Mouse (Mus musculus) urinary bladder, postnatal 14 days (tissue): Measurements from ENCODE around the gene Rdh16f2.
"Not testable (repeated sequence)": the region's sequence is repeated elsewhere in the genome, so short reads cannot be mapped to it uniquely, and the experiment has no call there.

Experiments used
- DNase-seq: peaks from one replicate; pipeline ENCODE4 v3.0.0; 2021; ENCODE audit warnings: low spot score

The Rdh16f2 gene

DNA sequence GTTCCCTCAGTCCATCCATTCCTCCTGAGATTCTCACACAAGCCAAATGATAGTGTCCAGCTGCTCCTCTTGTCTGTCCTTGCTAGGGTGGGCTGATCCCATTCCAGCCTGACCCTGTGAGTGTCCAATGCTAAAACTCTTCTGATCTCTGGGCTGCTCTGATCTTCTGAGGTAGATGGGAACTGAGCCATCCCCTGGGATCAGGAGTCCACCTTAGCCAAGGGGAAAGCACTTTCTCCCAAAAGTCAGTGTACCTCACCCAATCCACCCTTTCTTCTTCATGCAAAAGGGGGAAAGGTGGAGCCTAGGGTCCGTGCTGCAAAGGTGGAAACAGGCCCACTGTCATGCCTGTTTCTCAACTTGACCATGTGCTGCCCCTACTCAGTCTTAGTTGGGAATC, 25.2 kb downstream of the Rdh16f2 start:
- no peak for DNase-seq

- peak; percentile 62 for DNase-seq
Measured at GRCm38 (mm10) chr10:127893163-127894022, 27.1 kb downstream of the Rdh16f2 start.

- DNase-seq, result no peak
Measured at GRCm38 (mm10) chr10:127896705-127897104, 30.4 kb downstream of the Rdh16f2 start.

GRCm38 (mm10) chr10:127897506-127897905, 31.2 kb downstream of the Rdh16f2 start:
- no peak for DNase-seq

DNA sequence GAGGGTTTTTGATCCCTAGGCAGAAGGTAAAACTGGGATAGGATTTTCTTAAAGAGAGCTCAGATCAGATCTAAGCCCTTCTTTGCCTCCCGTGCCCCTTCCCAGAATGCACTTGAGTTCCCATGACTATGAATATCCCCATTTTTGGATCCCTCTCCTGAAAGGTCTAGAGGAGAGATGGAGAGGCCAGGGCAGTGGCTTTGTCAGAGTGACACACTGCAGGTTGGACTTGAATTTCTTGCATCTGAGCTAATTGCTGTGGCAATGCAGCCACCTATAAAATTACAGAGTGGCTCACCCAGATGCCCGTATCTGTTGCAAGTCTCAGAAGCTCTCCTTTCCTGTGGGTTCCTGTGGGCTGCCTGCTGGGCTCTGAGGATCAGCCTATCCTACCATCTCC, 31.9 kb downstream of the Rdh16f2 start, which contains the start of gene Sdr9c7:
Gene Sdr9c7 (plus strand): TSS at position 301 of the 400 bp plus-strand sequence.
- DNase-seq, result no peak

DNA sequence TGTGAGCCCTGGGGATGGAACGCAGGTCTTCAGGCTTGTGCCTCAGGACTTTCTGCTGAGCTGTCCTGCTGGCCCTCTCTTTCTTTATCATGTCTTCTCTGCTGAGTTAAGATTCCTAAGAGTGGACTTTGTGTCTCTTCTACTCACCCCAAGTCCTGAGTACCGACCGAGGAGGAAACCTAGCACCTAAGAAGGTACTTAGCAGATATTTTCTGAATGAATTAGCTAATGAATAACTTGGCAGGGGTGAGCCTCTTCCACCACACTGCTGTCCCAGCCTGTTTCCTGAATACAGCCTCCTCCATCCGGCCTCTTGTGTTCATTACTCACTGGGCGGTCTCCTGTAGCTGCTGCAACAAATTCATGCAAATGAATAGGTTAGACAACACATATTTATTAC, 33.5 kb downstream of the Rdh16f2 start:
- no peak for DNase-seq

DNA sequence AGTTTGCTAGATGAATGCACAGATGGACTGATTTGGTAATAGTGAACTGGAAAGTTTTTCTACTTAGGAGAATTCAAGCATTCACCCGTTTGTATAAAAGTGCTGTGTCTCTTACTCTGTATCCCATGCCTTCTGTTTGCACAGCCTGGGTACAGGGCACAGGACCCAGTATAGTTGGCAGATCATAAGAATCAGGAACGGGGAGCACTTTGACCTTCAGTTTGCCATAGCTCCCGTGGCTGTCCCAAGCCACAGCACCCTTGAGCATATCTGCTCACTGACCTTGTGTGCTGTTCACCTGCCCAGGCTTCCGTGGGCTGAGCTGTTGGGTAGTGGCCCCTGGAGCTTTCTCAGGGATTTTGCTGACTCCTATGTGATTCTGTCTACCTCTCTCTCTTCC, 35.5 kb downstream of the Rdh16f2 start:
- no peak for DNase-seq

DNA sequence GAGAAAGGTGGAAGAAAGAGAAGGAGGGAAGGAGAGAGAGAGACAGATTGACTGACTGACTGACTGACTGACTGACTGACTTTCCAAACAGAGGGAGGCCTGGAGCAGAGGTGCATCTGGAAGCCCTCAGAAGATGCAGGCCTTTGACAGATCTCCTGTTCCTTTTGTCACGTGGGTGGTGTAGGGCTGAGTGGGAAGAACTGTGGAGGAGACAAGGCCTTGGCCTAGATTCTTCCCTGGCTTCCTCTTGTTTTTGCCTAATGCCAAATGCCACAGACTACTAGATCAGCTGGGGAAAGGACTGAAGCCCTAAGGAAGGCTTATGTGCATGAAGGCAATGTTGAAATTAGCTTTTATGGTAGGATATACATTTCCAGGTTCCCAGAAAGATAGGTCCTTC, 36.8 kb downstream of the Rdh16f2 start:
- DNase-seq, result no peak

- peak; percentile 81 for DNase-seq
Measured at GRCm38 (mm10) chr10:127904718-127905446, 38.6 kb downstream of the Rdh16f2 start.

- DNase-seq, result no peak
Measured at GRCm38 (mm10) chr10:127906138-127906537, 39.9 kb downstream of the Rdh16f2 start.

DNA sequence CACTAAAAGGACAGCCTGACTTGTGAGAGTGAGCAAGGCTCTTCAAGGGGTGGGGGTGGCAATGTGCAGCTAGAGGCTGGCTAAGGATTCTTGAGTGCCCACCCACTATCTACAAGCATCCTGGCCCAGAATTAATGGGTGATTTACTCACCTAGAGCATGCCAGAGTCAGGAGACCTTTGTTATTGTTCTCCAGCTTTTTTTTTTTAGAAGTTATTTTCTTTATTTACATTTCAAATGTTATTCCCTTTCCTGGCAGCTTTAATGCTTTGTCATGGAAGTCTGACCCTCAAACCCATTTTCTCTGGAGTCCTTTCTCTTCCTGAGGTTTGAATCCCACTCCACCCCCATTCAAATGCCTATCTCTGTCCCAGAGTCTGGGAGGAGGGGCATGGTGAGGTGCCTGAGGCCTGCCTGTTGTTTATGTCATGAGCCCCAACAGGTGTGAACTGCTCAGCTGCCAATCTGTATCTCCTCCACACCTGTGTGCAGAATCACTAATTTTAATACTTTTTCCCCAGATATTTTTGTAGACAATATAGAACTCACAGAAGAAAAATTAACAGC, 41.2 kb downstream of the Rdh16f2 start:
- no peak for DNase-seq

DNA sequence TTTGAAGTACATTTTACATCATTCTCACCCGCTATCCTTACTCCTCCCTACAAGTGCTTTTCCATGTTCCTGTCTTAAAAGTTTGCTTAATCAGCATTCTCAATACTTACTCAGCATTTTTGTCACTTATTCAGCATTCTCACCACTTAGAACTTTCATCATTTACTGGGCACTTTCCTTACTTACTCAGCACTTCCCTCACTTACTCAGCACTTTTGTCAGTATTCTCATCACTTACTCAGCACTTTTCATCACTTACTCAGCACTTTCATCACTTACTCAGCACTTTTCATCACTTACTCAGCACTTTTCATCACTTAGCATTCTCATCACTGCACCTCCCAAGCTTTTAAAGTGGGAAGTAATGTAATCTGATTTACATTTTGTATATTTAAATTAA, 49.3 kb downstream of the Rdh16f2 start:
- no peak for DNase-seq

- not testable (repeated sequence) for DNase-seq
Measured at GRCm38 (mm10) chr10:127917183-127917582, 50.9 kb downstream of the Rdh16f2 start.

GRCm38 (mm10) chr10:127917651-127918050, 51.4 kb downstream of the Rdh16f2 start:
- DNase-seq, result no peak

GRCm38 (mm10) chr10:127922241-127922640, 56.0 kb downstream of the Rdh16f2 start:
- DNase-seq, result no peak

DNA sequence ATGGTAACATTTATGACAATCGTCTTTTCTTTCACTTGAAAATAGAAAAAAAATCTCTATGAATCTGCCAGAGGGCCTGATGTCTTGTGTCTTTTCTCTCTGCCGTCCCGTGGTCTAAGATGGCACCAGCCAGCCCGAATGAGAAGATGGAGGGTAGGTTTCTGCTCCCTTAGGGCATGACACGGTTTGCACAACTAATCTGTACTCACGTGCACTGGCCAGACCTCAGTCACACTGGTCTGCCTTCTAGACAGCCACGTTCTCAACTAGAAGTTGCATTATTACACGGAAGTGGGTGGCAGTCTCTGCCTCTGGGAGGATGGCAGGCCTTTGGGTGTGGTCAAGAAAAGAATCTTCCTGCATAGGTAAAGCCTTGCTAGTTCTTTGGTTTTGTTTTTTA, 56.8 kb downstream of the Rdh16f2 start:
- DNase-seq, result no peak

- DNase-seq, result peak; percentile 57
Measured at GRCm38 (mm10) chr10:127924597-127925378, 58.5 kb downstream of the Rdh16f2 start.
